Mouse (Mus musculus): ENCODE measurements around the gene Klhl2.

DNA sequence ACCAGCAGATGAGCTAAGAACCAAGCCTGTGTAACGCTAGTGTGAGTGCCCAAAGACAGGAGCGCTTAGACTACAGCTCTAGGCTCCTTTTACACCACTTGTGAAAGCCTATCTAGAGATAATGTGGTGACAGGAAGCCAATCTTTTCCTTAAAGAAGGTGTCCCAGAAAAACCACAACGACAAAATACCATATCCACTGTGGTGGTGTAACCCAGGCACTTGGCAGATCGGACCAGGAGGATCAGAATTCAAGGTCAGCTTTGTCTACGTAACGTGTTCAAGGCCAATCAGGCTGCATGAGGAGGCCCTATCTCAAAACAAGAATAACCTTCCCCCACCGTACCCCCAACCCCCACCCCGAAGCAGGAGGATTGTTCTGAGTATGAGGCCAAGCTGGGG is 114.7 kb downstream of the Klhl2 start:
- TF ChIP-seq CTCF (IDR thresholded peaks at IDR 0.05; ENCODE audit: borderline replicate concordance, insufficient read depth, low read length) (no peak), POLR2A (IDR thresholded peaks at IDR 0.05; ENCODE audit: low read depth, low read length) (no peak)

Measured in embryonic fibroblast, embryonic 13.5 days (primary cell).